Mouse (Mus musculus) forebrain, embryonic 13.5 days (tissue): Measurements from ENCODE around the gene Spata16. TPM values are rescaled to one million over a fixed set of nuclear protein-coding genes. Genes with fewer than 3 reads are reported as not detected.
A peak's percentile ranks its signal among the peaks of the same experiment; 100 is the strongest.

Experiments used
- ATAC-seq: fragments of 200-750 bp; cut with Nextera tagmentation; 2 replicates; pipeline ENCODE4 v1.8.0; 2017
- H3K27ac ChIP-seq: fragments of 300-500 bp; sonication (generic); 2 replicates; pipeline ENCODE4 v1.5.1; 2015; ENCODE audit warnings: inconsistent platforms, mild to moderate bottlenecking, moderate library complexity
- H3K27me3 ChIP-seq: fragments of 300-500 bp; sonication (generic); 2 replicates; pipeline ENCODE4 v1.6.1; 2015; ENCODE audit warnings: mild to moderate bottlenecking, inconsistent platforms
- H3K36me3 ChIP-seq: fragments of 300-500 bp; sonication (generic); 2 replicates; pipeline ENCODE4 v1.6.1; 2015; ENCODE audit warnings: mild to moderate bottlenecking, inconsistent platforms; ENCODE audit not compliant: poor library complexity, severe bottlenecking
- H3K4me1 ChIP-seq: fragments of 300-500 bp; sonication (generic); 2 replicates; pipeline ENCODE4 v1.6.1; 2015; ENCODE audit warnings: inconsistent platforms
- H3K4me2 ChIP-seq: fragments of 300-500 bp; sonication (generic); 2 replicates; pipeline ENCODE4 v1.6.1; 2015; ENCODE audit warnings: inconsistent platforms, mild to moderate bottlenecking, moderate library complexity
- H3K4me3 ChIP-seq: fragments of 300-500 bp; sonication (generic); 2 replicates; pipeline ENCODE4 v1.5.1; 2015; ENCODE audit warnings: mild to moderate bottlenecking, inconsistent platforms
- H3K9ac ChIP-seq: fragments of 300-500 bp; sonication (generic); 2 replicates; pipeline ENCODE4 v1.6.1; 2015; ENCODE audit warnings: mild to moderate bottlenecking, inconsistent platforms
- H3K9me3 ChIP-seq: fragments of 300-500 bp; sonication (generic); replicated peaks from 2 replicates; pipeline ENCODE4 v1.6.1; 2016; ENCODE audit warnings: inconsistent platforms
- WGBS: fragments of 180-500 bp; shearing (Covaris S2); methylation state at CpG from one replicate; pipeline ENCODE4 v1.1.7; 2015; 5-methylcytosine and 5-hydroxymethylcytosine counted together
- polyA plus RNA-seq: library from polyadenylated mRNA; unstranded; fragments of >200 nt; fragmentation: Nextera tagmentation; extraction: Ambion mirVana; gene quantifications from 2 replicates; pipeline ENCODE4 v1.2.1, GENCODE M21; 2015

The Spata16 gene
- polyA plus RNA-seq, 1 experiment from 2014 or later: not detected

GRCm38 (mm10) chr3:26924212-26924611 is 286.8 kb downstream of the Spata16 start:
- H3K4me2 ChIP-seq: no peak overlapping the region
- 71% methylated on average over 3 of the region's 3 CpGs for WGBS
- 0 out of 2 replicates have a peak, but pooled peaks have one; percentile 24 for ATAC-seq
- H3K4me3 ChIP-seq: no peak overlapping the region
- peaks cover 6% of the 10 kb centered on the region for H3K4me1 ChIP-seq
- no peaks in the 10 kb centered on the region for H3K27me3 ChIP-seq
- H3K9me3 ChIP-seq: peaks cover 8% of the 10 kb centered on the region; the same call in 1 of the 2 replicates
- H3K9ac ChIP-seq: no peak overlapping the region
- H3K27ac ChIP-seq: no peak overlapping the region
- no peaks in the 10 kb centered on the region for H3K36me3 ChIP-seq

- no peaks in the 10 kb centered on the region for H3K4me1 ChIP-seq
- WGBS: 88% methylated on average over 3 of the region's 3 CpGs
- H3K9me3 ChIP-seq: no peaks in the 10 kb centered on the region
- H3K36me3 ChIP-seq: no peaks in the 10 kb centered on the region
- no peak overlapping the region for H3K4me3 ChIP-seq
- H3K27ac ChIP-seq: no peak overlapping the region
- no peaks in the 10 kb centered on the region for H3K27me3 ChIP-seq
- no peak overlapping the region for H3K9ac ChIP-seq
- H3K4me2 ChIP-seq: no peak overlapping the region
- no peak for ATAC-seq
Measured at GRCm38 (mm10) chr3:26933079-26933478, 295.7 kb downstream of the Spata16 start.

GRCm38 (mm10) chr3:26936897-26937590 is 299.6 kb downstream of the Spata16 start:
- Histone ChIP-seq H3K4me3 (no peak overlapping the region), H3K27me3 (no peaks in the 10 kb centered on the region), H3K4me1 (no peaks in the 10 kb centered on the region), H3K9ac (no peak overlapping the region), H3K4me2 (no peak overlapping the region), H3K9me3 (no peaks in the 10 kb centered on the region), H3K27ac (no peak overlapping the region), H3K36me3 (no peaks in the 10 kb centered on the region)
- WGBS: 79% methylated on average over 22 of the region's 22 CpGs
- no peak for ATAC-seq

- H3K9me3 ChIP-seq: no peaks in the 10 kb centered on the region
- no peak overlapping the region for H3K4me3 ChIP-seq
Measured at GRCm38 (mm10) chr3:26966776-26967175, 329.4 kb downstream of the Spata16 start.

GRCm38 (mm10) chr3:26968852-26969513 is 331.6 kb downstream of the Spata16 start:
- no peak overlapping the region for H3K4me2 ChIP-seq
- no peak overlapping the region for H3K4me3 ChIP-seq
- no peaks in the 10 kb centered on the region for H3K9me3 ChIP-seq
- H3K4me1 ChIP-seq: no peaks in the 10 kb centered on the region
- no peak for ATAC-seq
- WGBS: 93% methylated on average over 3 of the region's 3 CpGs
- H3K27me3 ChIP-seq: no peaks in the 10 kb centered on the region
- no peak overlapping the region for H3K9ac ChIP-seq
- H3K27ac ChIP-seq: no peak overlapping the region
- H3K36me3 ChIP-seq: no peaks in the 10 kb centered on the region

More at GRCm38 (mm10) chr3:26966776-26967175, 329.4 kb downstream of the Spata16 start:
- Histone ChIP-seq H3K4me1 (no peaks in the 10 kb centered on the region), H3K9ac (no peak overlapping the region), H3K4me2 (no peak overlapping the region), H3K36me3 (no peaks in the 10 kb centered on the region), H3K27ac (no peak overlapping the region), H3K27me3 (no peaks in the 10 kb centered on the region)
- ATAC-seq: no peak
- whole genome bisulfite sequencing: 77% methylated on average over 5 of the region's 5 CpGs

- H3K27me3 ChIP-seq: no peaks in the 10 kb centered on the region
- 87% methylated on average over 3 of the region's 3 CpGs for WGBS
- H3K36me3 ChIP-seq: no peaks in the 10 kb centered on the region
- no peak for ATAC-seq
- H3K4me1 ChIP-seq: no peaks in the 10 kb centered on the region
- H3K27ac ChIP-seq: no peak overlapping the region
- no peaks in the 10 kb centered on the region for H3K9me3 ChIP-seq
- H3K4me3 ChIP-seq: no peak overlapping the region
- H3K9ac ChIP-seq: no peak overlapping the region
- no peak overlapping the region for H3K4me2 ChIP-seq
Measured at GRCm38 (mm10) chr3:26970529-26970928, 333.1 kb downstream of the Spata16 start.

GRCm38 (mm10) chr3:26971276-26971675 is 333.9 kb downstream of the Spata16 start:
- Histone ChIP-seq H3K9ac (no peak overlapping the region), H3K9me3 (no peaks in the 10 kb centered on the region), H3K4me1 (no peaks in the 10 kb centered on the region), H3K27me3 (no peaks in the 10 kb centered on the region), H3K4me3 (no peak overlapping the region), H3K27ac (no peak overlapping the region), H3K36me3 (no peaks in the 10 kb centered on the region), H3K4me2 (no peak overlapping the region)
- ATAC-seq: no peak
- 39% methylated on average over 1 of the region's 1 CpGs for WGBS

- Histone ChIP-seq H3K4me3 (no peak overlapping the region), H3K9me3 (no peaks in the 10 kb centered on the region), H3K27me3 (no peaks in the 10 kb centered on the region), H3K9ac (no peak overlapping the region), H3K27ac (no peak overlapping the region), H3K4me2 (no peak overlapping the region), H3K36me3 (no peaks in the 10 kb centered on the region), H3K4me1 (no peaks in the 10 kb centered on the region)
- WGBS: 24% methylated on average over 1 of the region's 1 CpGs
- no peak for ATAC-seq
Measured at GRCm38 (mm10) chr3:26972105-26972504, 334.7 kb downstream of the Spata16 start.

GRCm38 (mm10) chr3:26979603-26980002 is 342.2 kb downstream of the Spata16 start:
- Histone ChIP-seq H3K4me3 (no peak overlapping the region), H3K4me1 (no peaks in the 10 kb centered on the region), H3K27me3 (no peaks in the 10 kb centered on the region), H3K9me3 (no peaks in the 10 kb centered on the region), H3K36me3 (no peaks in the 10 kb centered on the region), H3K9ac (no peak overlapping the region), H3K27ac (no peak overlapping the region), H3K4me2 (no peak overlapping the region)
- ATAC-seq: no peak
- 90% methylated on average over 2 of the region's 2 CpGs for WGBS

- no peaks in the 10 kb centered on the region for H3K36me3 ChIP-seq
- no peak overlapping the region for H3K4me2 ChIP-seq
- no peak overlapping the region for H3K9ac ChIP-seq
- no peaks in the 10 kb centered on the region for H3K27me3 ChIP-seq
- H3K4me3 ChIP-seq: no peak overlapping the region
- 88% methylated on average over 3 of the region's 3 CpGs for WGBS
- no peaks in the 10 kb centered on the region for H3K9me3 ChIP-seq
- H3K27ac ChIP-seq: no peak overlapping the region
- H3K4me1 ChIP-seq: no peaks in the 10 kb centered on the region
- ATAC-seq: no peak
Measured at GRCm38 (mm10) chr3:26980371-26980770, 343.0 kb downstream of the Spata16 start.

GRCm38 (mm10) chr3:26981979-26982623 is 344.7 kb downstream of the Spata16 start:
- no peak for ATAC-seq
- Histone ChIP-seq H3K27me3 (no peaks in the 10 kb centered on the region), H3K27ac (no peak overlapping the region), H3K4me3 (no peak overlapping the region), H3K36me3 (no peaks in the 10 kb centered on the region), H3K4me2 (no peak overlapping the region), H3K9ac (no peak overlapping the region), H3K9me3 (no peaks in the 10 kb centered on the region), H3K4me1 (no peaks in the 10 kb centered on the region)
- 93% methylated on average over 6 of the region's 6 CpGs for WGBS

GRCm38 (mm10) chr3:26983749-26984148 is 346.3 kb downstream of the Spata16 start:
- WGBS: 72% methylated on average over 6 of the region's 6 CpGs

More at GRCm38 (mm10) chr3:26983749-26984148, 346.3 kb downstream of the Spata16 start:
- Histone ChIP-seq H3K4me1 (no peaks in the 10 kb centered on the region), H3K4me3 (no peak overlapping the region), H3K9ac (no peak overlapping the region), H3K9me3 (no peaks in the 10 kb centered on the region), H3K36me3 (no peaks in the 10 kb centered on the region), H3K27ac (no peak overlapping the region), H3K4me2 (no peak overlapping the region), H3K27me3 (no peaks in the 10 kb centered on the region)
- ATAC-seq: no peak
